Mouse (Mus musculus) thymus, adult 2 months (tissue): Measurements from ENCODE around the gene Slc2a5.

Experiments used
- CTCF ChIP-seq: fragments of 200-500 bp; IDR thresholded peaks from 2 replicates; pipeline ENCODE4 v1.5.1; 2012; ENCODE audit warnings: mild to moderate bottlenecking, control low read depth, low read length, moderate library complexity, borderline replicate concordance; ENCODE audit not compliant: control insufficient read depth, poor library complexity, insufficient read depth; ENCODE audit errors: extremely low read depth
- POLR2A ChIP-seq: fragments of 200-500 bp; IDR thresholded peaks from 2 replicates; pipeline ENCODE4 v1.6.1; 2012; ENCODE audit warnings: mild to moderate bottlenecking, low read length, control low read depth, moderate library complexity; ENCODE audit not compliant: control insufficient read depth, poor library complexity, insufficient read depth; ENCODE audit errors: extremely low read depth

GRCm38 (mm10) chr4:150151045-150151444 is 32.0 kb downstream of the Slc2a5 start:
- no peak for TF ChIP-seq CTCF
- TF ChIP-seq POLR2A = no peak
